Mouse (Mus musculus): ENCODE data around the gene Wwox.

DNA sequence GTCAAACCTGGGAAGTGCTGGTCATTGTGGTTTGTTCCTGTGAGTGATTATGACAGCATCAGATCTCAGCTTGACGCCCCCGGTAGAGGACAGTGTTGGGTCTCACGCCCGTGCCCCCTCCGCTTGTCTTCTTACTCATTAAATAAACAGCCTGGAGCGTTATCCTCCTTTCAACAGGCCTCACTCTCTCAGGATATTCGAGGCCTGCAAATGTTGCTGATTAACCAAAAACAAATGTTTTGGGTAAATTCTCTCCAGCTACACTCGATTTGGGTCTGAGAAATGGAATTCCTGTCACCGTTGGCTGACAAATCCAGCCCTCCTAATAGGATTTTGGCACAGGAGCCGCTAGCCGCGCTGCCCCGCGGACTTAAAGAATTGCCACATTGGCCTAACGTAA, 115.5 kb downstream of the Wwox start:
- no peak for TF ChIP-seq CTCF (IDR thresholded peaks at IDR 0.05; ENCODE audit: extremely low read depth, insufficient read depth, low read length)
- no peak for TF ChIP-seq POLR2A (IDR thresholded peaks at IDR 0.05; ENCODE audit: extremely low read depth, insufficient read depth, low read length)
